Mouse (Mus musculus): Measurements from ENCODE around the gene St7l. TPM values are rescaled to one million over a fixed set of nuclear protein-coding genes. Genes with fewer than 3 reads are reported as not detected.

Gene St7l
- polyA plus RNA-seq, 1 experiment from 2014 or later = 15.8 TPM

DNA sequence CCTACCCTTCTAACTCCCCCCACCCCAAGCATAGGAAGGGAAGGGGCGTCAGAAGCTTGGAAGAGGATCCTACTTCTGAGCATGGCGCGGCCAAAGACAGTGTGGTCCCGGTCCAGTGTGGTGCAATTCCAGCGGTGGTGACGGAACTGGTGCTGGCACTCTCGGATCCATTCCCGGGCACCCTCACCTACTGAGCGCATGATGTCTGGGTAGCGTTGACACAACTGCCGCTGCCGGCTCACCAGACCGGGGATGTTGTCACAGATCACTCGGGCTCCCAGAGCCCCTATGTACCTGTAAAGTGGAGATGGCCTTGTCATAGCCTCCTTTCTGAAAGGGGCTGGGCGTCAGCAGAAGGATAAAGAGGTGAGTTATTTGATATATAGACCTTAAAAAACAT lies 90.7 kb downstream of the St7l start:
- ATAC-seq (no peak), DNase-seq (no peak)

DNA sequence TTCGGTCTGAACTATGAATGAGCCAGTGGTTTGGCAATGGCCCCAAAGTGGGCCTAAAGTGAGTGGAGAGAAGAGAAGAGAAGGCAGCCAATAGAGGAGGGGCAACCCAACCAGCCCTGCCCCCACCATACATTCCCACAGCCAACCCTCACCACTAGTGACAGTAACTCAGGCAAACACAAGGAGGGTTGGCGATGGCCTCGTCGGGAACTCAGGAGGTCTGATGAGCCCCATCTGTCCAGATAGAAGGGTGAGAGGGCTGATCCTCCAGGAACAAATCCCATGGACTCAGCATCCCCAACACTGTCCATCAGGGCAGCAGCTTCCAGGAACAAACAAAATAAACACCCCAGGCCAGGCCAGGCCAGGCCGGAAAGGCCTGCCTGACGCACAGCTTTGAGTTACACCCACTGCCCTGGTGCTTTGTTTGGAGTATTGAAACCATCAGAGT lies 92.4 kb downstream of the St7l start:
- ATAC-seq = no peak
- WGBS (ENCODE audit: insufficient replicate concordance) = 84% methylated on average over 6 of the region's 6 CpGs
- no peak for DNase-seq
- TF ChIP-seq EP300 (IDR thresholded peaks at IDR 0.05; ENCODE audit: low read depth) (no peak), CTCF (IDR thresholded peaks at IDR 0.05; ENCODE audit: low read depth) (no peak)
- peaks cover 27% of the 10 kb centered on the region for H3K27me3 ChIP-seq (ENCODE audit: insufficient read depth, low read length)
- no peaks in the 10 kb centered on the region for H3K9me3 ChIP-seq (ENCODE audit: low read length)
- no peak overlapping the region for H3K4me2 ChIP-seq (ENCODE audit: low read depth, low read length)
- no peak overlapping the region for H3K9ac ChIP-seq (replicated peaks)
- H3K27ac ChIP-seq (ENCODE audit: low read depth) = no peak overlapping the region
- peaks cover 1% of the 10 kb centered on the region; the same call in 1 of the 2 replicates for H3K4me1 ChIP-seq (ENCODE audit: insufficient read depth)
- no peaks in the 10 kb centered on the region; the same call in 1 of the 2 replicates for H3K36me3 ChIP-seq (replicated peaks; ENCODE audit: insufficient read depth, low read length)
- no peak overlapping the region for H3K4me3 ChIP-seq (ENCODE audit: low read depth, low read length)

More for the DNA sequence above, 90.7 kb downstream of the St7l start:
- no peak overlapping the region for H3K4me3 ChIP-seq (ENCODE audit: low read depth, low read length)
- H3K27me3 ChIP-seq (ENCODE audit: insufficient read depth, low read length) = peaks cover 11% of the 10 kb centered on the region
- H3K36me3 ChIP-seq (replicated peaks; ENCODE audit: insufficient read depth, low read length) = no peaks in the 10 kb centered on the region; the same call in 1 of the 2 replicates
- 92% methylated on average over 13 of the region's 15 CpGs for WGBS (ENCODE audit: insufficient replicate concordance)
- no peak overlapping the region for H3K9ac ChIP-seq (replicated peaks)
- no peaks in the 10 kb centered on the region for H3K4me1 ChIP-seq (ENCODE audit: insufficient read depth)
- no peak overlapping the region for H3K27ac ChIP-seq (ENCODE audit: low read depth)
- H3K4me2 ChIP-seq (ENCODE audit: low read depth, low read length) = no peak overlapping the region
- no peaks in the 10 kb centered on the region for H3K9me3 ChIP-seq (ENCODE audit: low read length)
- TF ChIP-seq CTCF (IDR thresholded peaks at IDR 0.05; ENCODE audit: low read depth) (no peak), EP300 (IDR thresholded peaks at IDR 0.05; ENCODE audit: low read depth) (no peak)

DNA sequence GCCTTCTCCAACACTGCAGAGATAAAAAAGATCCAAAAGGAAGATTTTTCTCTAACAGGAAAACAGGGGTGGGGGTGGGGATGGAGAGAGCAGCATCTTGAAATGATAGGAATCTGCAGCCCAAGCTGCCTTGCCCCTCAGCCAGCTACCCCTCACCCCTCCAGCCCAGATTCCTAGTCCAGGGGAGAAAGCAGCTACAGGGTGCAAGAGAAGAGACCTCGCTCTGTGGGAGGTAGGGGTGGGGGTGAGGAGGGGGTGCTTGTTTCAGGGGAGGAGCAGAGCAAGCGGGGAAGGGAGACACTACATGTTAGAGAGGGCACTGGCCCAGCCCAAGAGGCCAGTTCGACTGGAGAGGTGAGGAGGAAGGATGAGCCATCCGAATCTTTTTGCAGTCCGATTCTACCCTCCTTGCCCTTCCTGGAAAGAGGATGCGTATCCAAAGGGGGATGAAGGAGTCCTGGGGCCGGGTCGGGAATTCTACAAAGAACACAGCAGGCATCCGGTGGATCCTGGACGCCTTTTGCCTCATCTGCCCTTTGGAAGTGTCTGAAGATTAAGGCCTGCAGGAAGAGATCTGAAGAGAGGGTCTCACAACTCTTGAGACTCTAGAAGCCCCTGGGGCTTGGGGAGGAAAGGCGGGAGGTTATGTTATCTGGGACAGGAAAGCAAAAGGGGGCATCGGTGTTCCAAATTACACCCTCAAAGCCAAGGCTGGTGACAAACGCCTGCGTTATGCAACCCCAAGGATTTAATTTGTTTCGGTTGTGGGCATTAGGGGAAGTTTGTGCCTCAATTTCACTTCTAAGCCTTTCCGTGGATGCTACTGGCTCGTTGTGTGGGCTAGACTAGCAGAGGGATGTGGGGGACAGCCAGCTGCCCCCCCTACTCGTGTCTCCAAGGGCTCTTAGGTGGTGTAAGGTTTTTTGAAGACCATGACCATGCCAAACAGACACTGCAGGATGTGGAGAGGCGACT lies 96.5 kb downstream of the St7l start:
- no peak for ATAC-seq
- H3K27me3 ChIP-seq (ENCODE audit: insufficient read depth, low read length) = peaks cover 55% of the 10 kb centered on the region
- WGBS (ENCODE audit: insufficient replicate concordance) = 13% methylated on average over 19 of the region's 19 CpGs

DNA sequence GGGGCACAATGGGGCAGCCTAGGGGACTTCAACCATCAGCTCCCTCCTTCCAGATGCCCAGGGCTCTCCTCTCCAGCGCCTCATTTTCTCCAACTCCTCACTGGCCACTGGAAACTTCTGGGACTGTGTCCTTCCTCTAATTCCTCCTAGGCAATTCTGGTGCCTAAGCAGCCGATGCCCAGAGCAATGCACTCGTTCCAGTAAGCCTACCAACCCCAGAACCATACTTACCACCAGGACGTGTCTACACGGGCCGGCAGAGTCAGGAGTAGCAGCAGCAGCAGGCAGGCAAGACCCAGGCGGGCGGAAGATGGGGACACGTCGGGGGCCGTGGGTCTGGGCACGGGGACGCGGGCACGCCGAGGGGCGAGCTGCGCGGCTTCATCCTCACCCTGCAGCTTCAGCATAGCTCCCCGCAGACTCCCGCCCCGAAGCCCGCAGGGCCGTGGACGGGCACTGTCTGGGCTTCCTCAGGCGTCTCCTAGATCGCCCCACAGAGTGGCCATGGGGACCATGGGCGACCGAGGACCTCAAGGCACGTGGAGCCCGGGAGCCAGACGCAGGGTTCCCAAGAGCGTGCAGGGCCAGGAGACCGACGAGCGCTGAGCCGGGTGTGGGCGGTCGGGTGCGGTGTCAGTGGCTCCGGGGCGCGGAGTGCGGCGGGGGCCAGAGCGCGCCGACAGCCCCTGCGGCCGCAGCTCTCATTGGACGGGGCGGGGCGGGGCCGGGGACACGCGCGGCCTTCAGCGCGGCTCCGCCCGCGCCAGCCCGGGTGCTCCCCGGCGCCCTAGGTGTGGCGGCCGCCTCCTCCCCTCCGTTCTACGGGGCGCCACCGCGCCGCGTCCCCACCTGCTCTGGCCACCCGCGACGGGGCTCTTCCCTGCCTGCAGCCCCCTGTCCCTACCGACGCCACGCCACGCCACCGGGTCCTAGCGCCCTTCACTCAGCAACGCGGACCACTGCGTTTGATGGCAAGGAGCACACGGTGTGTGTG lies 97.6 kb downstream of the St7l start, which contains the start of gene Wnt2b:
TSS of gene Wnt2b (minus strand) at position 856 of the 994 bp plus-strand sequence.
- H3K4me1 ChIP-seq (ENCODE audit: insufficient read depth) = peaks cover 13% of the 10 kb centered on the region
- no peaks in the 10 kb centered on the region for H3K36me3 ChIP-seq (replicated peaks; ENCODE audit: insufficient read depth, low read length)
- WGBS (ENCODE audit: insufficient replicate concordance) = 4% methylated on average over 63 of the region's 87 CpGs
- no peak within 1 kb of the TSS for H3K27ac ChIP-seq (ENCODE audit: low read depth)
- H3K9ac ChIP-seq (replicated peaks) = no peak within 1 kb of the TSS
- H3K27me3 ChIP-seq (ENCODE audit: insufficient read depth, low read length) = peaks cover 58% of the 10 kb centered on the region
- TF ChIP-seq EP300 (IDR thresholded peaks at IDR 0.05; ENCODE audit: low read depth) (no peak), CTCF (IDR thresholded peaks at IDR 0.05; ENCODE audit: low read depth) (no peak)
- H3K4me2 ChIP-seq (ENCODE audit: low read depth, low read length) = peak within 1 kb of the TSS; percentile 83
- peak within 1 kb of the TSS; percentile 48 for H3K4me3 ChIP-seq (ENCODE audit: low read depth, low read length)
- ATAC-seq (peak; percentile 64), DNase-seq (no peak)
- no peaks in the 10 kb centered on the region for H3K9me3 ChIP-seq (ENCODE audit: low read length)

More for the DNA sequence above, 96.5 kb downstream of the St7l start:
- Histone ChIP-seq H3K4me2 (ENCODE audit: low read depth, low read length) (no peak overlapping the region), H3K27ac (ENCODE audit: low read depth) (no peak overlapping the region), H3K4me1 (ENCODE audit: insufficient read depth) (peaks cover 13% of the 10 kb centered on the region), H3K9me3 (ENCODE audit: low read length) (no peaks in the 10 kb centered on the region), H3K4me3 (ENCODE audit: low read depth, low read length) (no peak overlapping the region), H3K9ac (replicated peaks) (no peak overlapping the region), H3K36me3 (replicated peaks; ENCODE audit: insufficient read depth, low read length) (no peaks in the 10 kb centered on the region)
- DNase-seq = no peak
- TF ChIP-seq CTCF (IDR thresholded peaks at IDR 0.05; ENCODE audit: low read depth) = no peak
- no peak for TF ChIP-seq EP300 (IDR thresholded peaks at IDR 0.05; ENCODE audit: low read depth)

DNA sequence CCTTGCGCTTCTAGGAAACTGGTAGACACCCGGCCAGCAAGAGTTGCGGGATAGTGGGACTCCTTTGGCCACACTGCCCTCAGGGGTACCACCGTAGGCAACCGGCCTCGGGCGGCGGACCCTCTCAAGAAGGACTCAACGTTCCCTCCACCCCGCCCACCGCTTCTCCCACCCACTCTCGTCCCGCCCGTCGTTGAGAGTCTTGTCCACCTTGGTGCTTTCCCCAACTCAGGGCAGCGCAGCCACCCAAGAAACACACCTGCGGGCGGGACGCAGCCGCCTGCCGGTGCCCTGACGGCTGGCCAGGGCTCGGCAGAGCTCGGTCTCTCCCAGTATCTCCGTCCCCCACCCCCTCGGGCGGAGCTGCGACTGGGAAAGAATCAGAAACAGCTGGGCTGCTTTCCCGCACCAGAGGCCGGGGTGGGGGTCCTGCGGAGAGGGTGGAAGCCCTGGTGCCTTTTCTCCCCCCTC lies 98.4 kb downstream of the St7l start:
- Histone ChIP-seq H3K4me1 (ENCODE audit: insufficient read depth) (peaks cover 13% of the 10 kb centered on the region), H3K36me3 (replicated peaks; ENCODE audit: insufficient read depth, low read length) (no peaks in the 10 kb centered on the region), H3K9ac (replicated peaks) (no peak overlapping the region), H3K9me3 (ENCODE audit: low read length) (no peaks in the 10 kb centered on the region), H3K4me3 (ENCODE audit: low read depth, low read length) (peak overlapping the region; percentile 48), H3K4me2 (ENCODE audit: low read depth, low read length) (peak overlapping the region; percentile 83), H3K27me3 (ENCODE audit: insufficient read depth, low read length) (peaks cover 59% of the 10 kb centered on the region), H3K27ac (ENCODE audit: low read depth) (no peak overlapping the region)
- ATAC-seq (peak; percentile 60), DNase-seq (peak; percentile 39)
- no peak for TF ChIP-seq CTCF (IDR thresholded peaks at IDR 0.05; ENCODE audit: low read depth)
- no peak for TF ChIP-seq EP300 (IDR thresholded peaks at IDR 0.05; ENCODE audit: low read depth)
- WGBS (ENCODE audit: insufficient replicate concordance) = 1% methylated on average over 31 of the region's 31 CpGs
